Mouse (Mus musculus) lung, adult 2 months (tissue): ENCODE measurements around the gene Mmp25.

ENCODE experiments used
- CTCF ChIP-seq: fragments of 200-500 bp; IDR thresholded peaks from 2 replicates; pipeline ENCODE4 v1.5.1; 2011; ENCODE audit warnings: mild to moderate bottlenecking, low read length, control low read depth; ENCODE audit not compliant: insufficient read depth
- POLR2A ChIP-seq: fragments of 200-500 bp; IDR thresholded peaks from 2 replicates; pipeline ENCODE4 v1.6.1; 2011; ENCODE audit warnings: low read depth, mild to moderate bottlenecking, control low read depth, low read length, borderline replicate concordance; ENCODE audit errors: extremely low read depth

GRCm38 (mm10) chr17:23631241-23631640 lies 13.8 kb downstream of the Mmp25 start:
- no peak for TF ChIP-seq CTCF
- no peak for TF ChIP-seq POLR2A
